Mouse (Mus musculus) ovary, postnatal 36 days (tissue): ENCODE results near the gene Sh3pxd2a.
"Not testable (repeated sequence)": the region's sequence is repeated elsewhere in the genome, so short reads cannot be mapped to it uniquely, and the experiment has no call there.

Source experiments
- DNase-seq: peaks from one replicate; pipeline ENCODE4 v3.0.0; 2022; ENCODE audit warnings: low spot score, mixed read lengths

Sh3pxd2a gene

GRCm38 (mm10) chr19:47409142-47409541, 55.1 kb downstream of the Sh3pxd2a start:
- no peak for DNase-seq

- DNase-seq = no peak
Observed at GRCm38 (mm10) chr19:47408656-47409055, 55.5 kb downstream of the Sh3pxd2a start.

- DNase-seq = no peak
Observed at GRCm38 (mm10) chr19:47407332-47407731, 56.9 kb downstream of the Sh3pxd2a start.

- no peak for DNase-seq
Observed at GRCm38 (mm10) chr19:47406524-47406923, 57.7 kb downstream of the Sh3pxd2a start.

GRCm38 (mm10) chr19:47405548-47405947, 58.7 kb downstream of the Sh3pxd2a start:
- DNase-seq = no peak

- peak; percentile 37 for DNase-seq
Observed at GRCm38 (mm10) chr19:47403391-47404379, 60.5 kb downstream of the Sh3pxd2a start.

GRCm38 (mm10) chr19:47402976-47403375, 61.2 kb downstream of the Sh3pxd2a start:
- DNase-seq = peak; percentile 45

- no peak for DNase-seq
Observed at GRCm38 (mm10) chr19:47402544-47402943, 61.7 kb downstream of the Sh3pxd2a start.

- no peak for DNase-seq
Observed at GRCm38 (mm10) chr19:47399709-47400108, 64.5 kb downstream of the Sh3pxd2a start.

- DNase-seq = no peak
Observed at GRCm38 (mm10) chr19:47399029-47399428, 65.2 kb downstream of the Sh3pxd2a start.

- DNase-seq = no peak
Observed at GRCm38 (mm10) chr19:47397882-47398671, 66.1 kb downstream of the Sh3pxd2a start.

GRCm38 (mm10) chr19:47395338-47395737, 68.9 kb downstream of the Sh3pxd2a start:
- no peak for DNase-seq

GRCm38 (mm10) chr19:47394781-47395180, 69.4 kb downstream of the Sh3pxd2a start:
- DNase-seq = not testable (repeated sequence)

GRCm38 (mm10) chr19:47390878-47391277, 73.3 kb downstream of the Sh3pxd2a start:
- no peak for DNase-seq

GRCm38 (mm10) chr19:47387887-47388286, 76.3 kb downstream of the Sh3pxd2a start:
- DNase-seq = no peak

- no peak for DNase-seq
Observed at GRCm38 (mm10) chr19:47387395-47387794, 76.8 kb downstream of the Sh3pxd2a start.

- no peak for DNase-seq
Observed at GRCm38 (mm10) chr19:47385971-47386370, 78.2 kb downstream of the Sh3pxd2a start.

- no peak for DNase-seq
Observed at GRCm38 (mm10) chr19:47384639-47385038, 79.6 kb downstream of the Sh3pxd2a start.

- DNase-seq = no peak
Observed at GRCm38 (mm10) chr19:47384036-47384435, 80.2 kb downstream of the Sh3pxd2a start.

- DNase-seq = no peak
Observed at GRCm38 (mm10) chr19:47382268-47382667, 81.9 kb downstream of the Sh3pxd2a start.

- no peak for DNase-seq
Observed at GRCm38 (mm10) chr19:47381011-47381410, 83.2 kb downstream of the Sh3pxd2a start.

GRCm38 (mm10) chr19:47379141-47379540, 85.1 kb downstream of the Sh3pxd2a start:
- no peak for DNase-seq
